Comparison of ENCODE assay signal across 27 mouse cellular contexts in genomic region chr13:94149781-94150180, GRCm38 (mm10).
A peak's percentile ranks its signal among the peaks of the same experiment; 100 is the strongest.
DNase-seq lines count a peak whose midpoint lies in the region; ATAC-seq and TF ChIP-seq lines count a peak whose summit lies in the region.
"Had no signal": no experiment of that assay in that cellular context is flagged by ENCODE, and none has a peak within 500 bp of the region (broad histone marks: within the 10 kb centered on the region; RNA-seq: fewer than 3 reads in every experiment).

No protein-coding gene starts in this region.

- H3K27me3 ChIP-seq in hindbrain, postnatal 0 days (ENCODE audit: insufficient read depth, low read length), result no peaks in the 10 kb centered on the region
- H3K27me3 ChIP-seq in hindbrain, embryonic 11.5 days (ENCODE audit: control insufficient read depth, insufficient read depth, low read length), result no peaks in the 10 kb centered on the region
- no peaks in the 10 kb centered on the region for H3K27me3 ChIP-seq in midbrain, embryonic 12.5 days
- no peaks in the 10 kb centered on the region for H3K27me3 ChIP-seq in midbrain, postnatal 0 days (ENCODE audit: insufficient read depth, low read length)
- H3K27me3 ChIP-seq: embryonic facial prominence, embryonic 15.5 days; lung, embryonic 15.5 days; midbrain, embryonic 15.5 days; neural tube, embryonic 13.5 days; stomach, embryonic 15.5 days had no signal

- H3K4me2 ChIP-seq in hindbrain, postnatal 0 days (ENCODE audit: low read depth, low read length), result no peak overlapping the region
- no peak overlapping the region for H3K4me2 ChIP-seq in hindbrain, embryonic 11.5 days (replicated peaks; ENCODE audit: low read depth, low read length)
- H3K4me2 ChIP-seq in midbrain, embryonic 12.5 days (replicated peaks), result no peak overlapping the region
- no peak overlapping the region for H3K4me2 ChIP-seq in midbrain, postnatal 0 days (ENCODE audit: low read depth, low read length, poor library complexity, severe bottlenecking)
- H3K4me2 ChIP-seq: embryonic facial prominence, embryonic 15.5 days; lung, embryonic 15.5 days; midbrain, embryonic 15.5 days; neural tube, embryonic 13.5 days; stomach, embryonic 15.5 days had no signal

- 0 out of 2 replicates have a peak, but pooled peaks have one; percentile 13 for ATAC-seq in hindbrain, postnatal 0 days
- no peak for ATAC-seq in hindbrain, embryonic 11.5 days (ENCODE audit: low FRiP score)
- ATAC-seq in midbrain, embryonic 12.5 days (ENCODE audit: low FRiP score, low read depth), result peak; percentile 23; the same call in 1 of the 2 replicates
- ATAC-seq in midbrain, postnatal 0 days (ENCODE audit: low FRiP score), result no peak
- ATAC-seq: forebrain, embryonic 14.5 days; hindbrain, embryonic 16.5 days; intestine, embryonic 16.5 days; midbrain, embryonic 15.5 days had no signal

- no peaks in the 10 kb centered on the region for H3K9me3 ChIP-seq in hindbrain, postnatal 0 days (ENCODE audit: low read length)
- H3K9me3 ChIP-seq in hindbrain, embryonic 11.5 days (ENCODE audit: control insufficient read depth, low read length), result no peaks in the 10 kb centered on the region
- H3K9me3 ChIP-seq in midbrain, embryonic 12.5 days, result no peaks in the 10 kb centered on the region
- no peaks in the 10 kb centered on the region for H3K9me3 ChIP-seq in midbrain, postnatal 0 days (ENCODE audit: low read length)
- H3K9me3 ChIP-seq: embryonic facial prominence, embryonic 15.5 days; heart, embryonic 10.5 days; lung, embryonic 15.5 days; midbrain, embryonic 15.5 days; neural tube, embryonic 13.5 days; stomach, embryonic 15.5 days had no signal

- H3K27ac ChIP-seq in hindbrain, postnatal 0 days, result no peak overlapping the region
- H3K27ac ChIP-seq in hindbrain, embryonic 11.5 days (ENCODE audit: low read depth, low read length), result no peak overlapping the region
- no peak overlapping the region for H3K27ac ChIP-seq in midbrain, embryonic 12.5 days (replicated peaks)
- no peak overlapping the region for H3K27ac ChIP-seq in midbrain, postnatal 0 days (ENCODE audit: low read depth, low read length)
- H3K27ac ChIP-seq: embryonic facial prominence, embryonic 15.5 days; heart, embryonic 10.5 days; liver, embryonic 14.5 days; lung, embryonic 15.5 days; midbrain, embryonic 15.5 days; neural tube, embryonic 13.5 days; stomach, embryonic 15.5 days had no signal

- no peak for DNase-seq in hindbrain, postnatal 0 days (ENCODE audit: low spot score)
- no peak for DNase-seq in hindbrain, embryonic 11.5 days (ENCODE audit: low spot score)
- DNase-seq in midbrain, postnatal 0 days (ENCODE audit: low spot score), result no peak
- peak; percentile 58 to 69 for DNase-seq in cerebellum, postnatal 14 days
- DNase-seq in heart, postnatal 36 days, result no peak
- no peak for DNase-seq in frontal cortex, postnatal 10 days (ENCODE audit: low spot score in 2 of 2)
- DNase-seq: adrenal gland, postnatal 14 days; gastrocnemius, postnatal 10 days; kidney, adult 9 months; kidney, postnatal 14 days; lung, postnatal 36 days; right cerebral cortex, postnatal 4 days; thymus, adult 18-20 months; thymus, postnatal 4 days had no signal

- H3K4me1 ChIP-seq in hindbrain, postnatal 0 days (ENCODE audit: insufficient read depth, low read length), result no peaks in the 10 kb centered on the region
- no peaks in the 10 kb centered on the region for H3K4me1 ChIP-seq in hindbrain, embryonic 11.5 days (replicated peaks; ENCODE audit: control insufficient read depth, insufficient read depth, low read length)
- peaks cover 5% of the 10 kb centered on the region; the same call in 1 of the 2 replicates for H3K4me1 ChIP-seq in midbrain, embryonic 12.5 days
- no peaks in the 10 kb centered on the region for H3K4me1 ChIP-seq in midbrain, postnatal 0 days (ENCODE audit: insufficient read depth, low read length)
- H3K4me1 ChIP-seq: midbrain, embryonic 15.5 days; neural tube, embryonic 13.5 days; stomach, embryonic 15.5 days had no signal

- 88% methylated on average over 8 of the region's 8 CpGs for WGBS in hindbrain, postnatal 0 days
- WGBS in hindbrain, embryonic 11.5 days, result 90% methylated on average over 8 of the region's 8 CpGs
- WGBS in midbrain, embryonic 12.5 days, result 92% methylated on average over 8 of the region's 8 CpGs
- WGBS in midbrain, postnatal 0 days, result 91% methylated on average over 8 of the region's 8 CpGs

- no peak for TF ChIP-seq CTCF in hindbrain, postnatal 0 days (IDR thresholded peaks at IDR 0.05; ENCODE audit: low read depth)
- TF ChIP-seq CTCF in midbrain, postnatal 0 days (IDR thresholded peaks at IDR 0.05), result no peak

- intact Hi-C loops in heart, postnatal 36 days (cut with DNase I), result loop anchor here (5.0 kb wide), 2 partner anchors 48 to 357 kb away; no protein-coding TSS in a partner anchor

- no peak overlapping the region for H3K4me3 ChIP-seq in hindbrain, postnatal 0 days (ENCODE audit: low read length)
- H3K4me3 ChIP-seq in hindbrain, embryonic 11.5 days (ENCODE audit: low read depth, low read length), result no peak overlapping the region
- no peak overlapping the region for H3K4me3 ChIP-seq in midbrain, embryonic 12.5 days
- no peak overlapping the region for H3K4me3 ChIP-seq in midbrain, postnatal 0 days (ENCODE audit: low read depth, low read length)
- H3K4me3 ChIP-seq: embryonic facial prominence, embryonic 15.5 days; heart, embryonic 10.5 days; lung, embryonic 15.5 days; megakaryocyte, embryonic 14.5 days; midbrain, embryonic 15.5 days; myocyte; neural tube, embryonic 13.5 days; stomach, embryonic 15.5 days had no signal

- H3K9ac ChIP-seq in hindbrain, postnatal 0 days (replicated peaks; ENCODE audit: low read length), result no peak overlapping the region
- no peak overlapping the region for H3K9ac ChIP-seq in hindbrain, embryonic 11.5 days (ENCODE audit: low read depth, low read length)
- H3K9ac ChIP-seq in midbrain, embryonic 12.5 days (replicated peaks), result no peak overlapping the region
- no peak overlapping the region for H3K9ac ChIP-seq in midbrain, postnatal 0 days (replicated peaks; ENCODE audit: low read length, poor library complexity, severe bottlenecking)
- H3K9ac ChIP-seq: embryonic facial prominence, embryonic 15.5 days; liver, embryonic 14.5 days; lung, embryonic 15.5 days; midbrain, embryonic 15.5 days; neural tube, embryonic 13.5 days; stomach, embryonic 15.5 days had no signal

- no peaks in the 10 kb centered on the region for H3K36me3 ChIP-seq in hindbrain, postnatal 0 days (ENCODE audit: insufficient read depth, low read length)
- H3K36me3 ChIP-seq in hindbrain, embryonic 11.5 days (ENCODE audit: control insufficient read depth, insufficient read depth, low read length), result no peaks in the 10 kb centered on the region
- no peaks in the 10 kb centered on the region for H3K36me3 ChIP-seq in midbrain, embryonic 12.5 days
- H3K36me3 ChIP-seq in midbrain, postnatal 0 days (ENCODE audit: insufficient read depth, low read length), result no peaks in the 10 kb centered on the region
- H3K36me3 ChIP-seq: embryonic facial prominence, embryonic 15.5 days; heart, embryonic 10.5 days; lung, embryonic 15.5 days; midbrain, embryonic 15.5 days; neural tube, embryonic 13.5 days; stomach, embryonic 15.5 days had no signal

Comparison
In these comparisons a context has a peak if more than half of its experiments do, and no peak if none do; other contexts are left out.
1. ATAC-seq: peak in hindbrain, postnatal 0 days (single experiment) and midbrain, embryonic 12.5 days (single experiment); none in hindbrain, embryonic 11.5 days (single experiment) and midbrain, postnatal 0 days (single experiment).
2. DNase-seq: peak in cerebellum, postnatal 14 days (2 of 2); none in hindbrain, postnatal 0 days (single experiment), hindbrain, embryonic 11.5 days (single experiment), midbrain, postnatal 0 days (single experiment), heart, postnatal 36 days (0 of 2) and frontal cortex, postnatal 10 days (0 of 2).